Mouse (Mus musculus) testis, postnatal 14 days (tissue): ENCODE measurements around the gene Endov.

Source experiments
- DNase-seq: peaks from one replicate; pipeline ENCODE4 v3.0.0; 2021; ENCODE audit warnings: low spot score

Endov gene

GRCm38 (mm10) chr11:119490861-119491689 is at the start of gene Endov:
Gene Endov (plus strand): TSS chr11:119491347.
- DNase-seq, result peak; percentile 96

GRCm38 (mm10) chr11:119442199-119442598 is 48.9 kb upstream of the Endov start:
- DNase-seq, result no peak

- DNase-seq, result no peak
Measured at GRCm38 (mm10) chr11:119443442-119443841, 47.7 kb upstream of the Endov start.

- no peak for DNase-seq
Measured at GRCm38 (mm10) chr11:119456097-119456496, 35.0 kb upstream of the Endov start.

GRCm38 (mm10) chr11:119477876-119478275 is 13.3 kb upstream of the Endov start:
- no peak for DNase-seq

GRCm38 (mm10) chr11:119491690-119492087 is 542 bp downstream of the Endov start:
- no peak for DNase-seq

GRCm38 (mm10) chr11:119492830-119493229 is 1.7 kb downstream of the Endov start:
- no peak for DNase-seq

- no peak for DNase-seq
Measured at GRCm38 (mm10) chr11:119493516-119493915, 2.4 kb downstream of the Endov start.

- DNase-seq, result no peak
Measured at GRCm38 (mm10) chr11:119496147-119496546, 5.0 kb downstream of the Endov start.

GRCm38 (mm10) chr11:119497451-119497850 is 6.3 kb downstream of the Endov start:
- no peak for DNase-seq

- no peak for DNase-seq
Measured at GRCm38 (mm10) chr11:119499297-119499696, 8.2 kb downstream of the Endov start.

- DNase-seq, result no peak
Measured at GRCm38 (mm10) chr11:119500011-119500410, 8.9 kb downstream of the Endov start.

- peak; percentile 45 for DNase-seq
Measured at GRCm38 (mm10) chr11:119503675-119504074, 12.5 kb downstream of the Endov start.

- DNase-seq, result no peak
Measured at GRCm38 (mm10) chr11:119506386-119506785, 15.2 kb downstream of the Endov start.

GRCm38 (mm10) chr11:119507772-119508171 is 16.6 kb downstream of the Endov start:
- no peak for DNase-seq

- DNase-seq, result no peak
Measured at GRCm38 (mm10) chr11:119509165-119509776, 18.1 kb downstream of the Endov start.

GRCm38 (mm10) chr11:119513038-119513659 is 22.0 kb downstream of the Endov start:
- DNase-seq, result no peak

- no peak for DNase-seq
Measured at GRCm38 (mm10) chr11:119514108-119514860, 23.1 kb downstream of the Endov start.

GRCm38 (mm10) chr11:119514967-119515636 is 24.0 kb downstream of the Endov start:
- no peak for DNase-seq

GRCm38 (mm10) chr11:119515823-119516676 is 24.9 kb downstream of the Endov start:
- DNase-seq, result no peak
